Mouse (Mus musculus): ENCODE measurements around the gene Mlf2.

Mlf2 gene

DNA sequence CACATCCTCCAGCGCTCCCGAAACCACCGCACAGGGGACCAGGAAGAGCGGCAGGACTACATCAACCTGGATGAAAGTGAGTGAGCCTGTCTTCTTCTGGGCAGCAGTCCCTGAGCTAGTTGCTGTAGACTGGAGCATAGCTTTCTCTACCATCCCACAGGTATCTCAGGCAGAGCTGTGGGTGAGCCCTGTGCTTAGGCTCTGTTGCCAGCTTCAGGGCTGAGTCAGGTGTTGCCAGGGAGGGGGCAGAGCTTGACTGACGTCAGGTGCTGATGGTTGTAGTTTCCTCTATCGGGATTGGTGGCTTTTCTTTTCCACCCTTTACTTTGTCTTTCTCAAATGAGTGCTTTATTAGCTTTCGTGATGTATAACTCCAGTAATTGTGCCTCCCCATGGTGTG, 3.5 kb downstream of the Mlf2 start:
- no peak for DNase-seq (ENCODE audit: low read depth)

DNA sequence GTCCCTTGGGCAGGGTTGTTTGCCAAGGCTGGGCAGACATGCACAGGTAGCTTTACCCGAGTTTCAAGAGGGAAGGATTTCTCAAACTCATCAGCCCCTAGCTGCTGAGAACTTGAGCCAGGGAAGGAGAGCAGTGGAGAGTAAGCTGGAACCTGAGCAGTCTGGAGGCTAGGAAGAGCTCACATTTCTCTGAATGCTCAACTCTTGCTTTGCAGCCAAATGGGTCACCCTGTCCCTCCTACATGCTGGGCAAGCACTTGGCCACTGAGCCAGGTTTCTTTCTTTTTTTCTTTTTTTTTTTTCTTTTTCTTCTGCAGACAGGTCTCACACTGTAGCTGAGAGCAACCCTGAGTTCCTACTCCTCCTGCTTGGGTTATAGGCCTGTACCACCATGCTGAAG, 5.5 kb downstream of the Mlf2 start:
- DNase-seq (ENCODE audit: low read depth): no peak

DNA sequence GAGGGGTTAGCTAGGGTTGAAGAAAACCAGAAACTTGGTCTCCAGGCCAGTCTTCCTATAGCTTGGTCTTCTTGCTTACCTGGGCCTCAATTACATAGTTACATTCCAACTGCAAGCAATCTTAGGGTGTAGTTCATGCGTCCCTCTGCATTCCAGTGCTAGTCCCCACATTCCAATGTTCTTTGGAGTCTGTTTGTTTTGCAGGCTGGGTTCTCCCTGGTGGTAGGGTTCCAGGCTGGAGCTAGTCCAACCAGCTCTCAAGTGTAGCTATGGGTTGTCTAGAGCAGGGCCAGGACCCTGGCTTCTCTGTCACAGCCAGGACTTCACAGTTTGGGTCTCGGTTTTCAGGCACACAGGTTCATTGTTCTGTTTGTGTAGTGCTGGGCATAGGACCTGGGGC, 6.3 kb downstream of the Mlf2 start:
- no peak for DNase-seq (ENCODE audit: low read depth)

DNA sequence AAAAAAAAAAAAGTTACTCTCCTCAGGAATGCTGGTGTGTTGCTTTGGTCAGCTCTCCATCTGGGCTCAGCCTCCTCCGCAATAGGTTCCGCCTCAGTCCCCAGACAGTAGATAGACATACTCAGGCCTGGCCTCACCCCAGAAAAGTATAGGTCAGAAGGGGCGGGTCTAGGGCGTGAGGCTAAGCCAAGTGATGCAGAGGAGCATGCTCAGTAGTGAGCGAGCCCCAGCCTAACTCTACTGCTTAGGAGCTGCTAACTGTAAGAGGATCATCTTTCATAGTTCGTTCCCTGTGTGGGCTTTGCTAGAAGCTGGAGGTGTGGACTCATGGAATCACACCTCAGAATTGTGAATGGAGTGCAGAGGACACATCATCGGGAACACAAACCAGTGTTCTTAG, 7.4 kb downstream of the Mlf2 start:
- DNase-seq (ENCODE audit: low read depth): no peak

DNA sequence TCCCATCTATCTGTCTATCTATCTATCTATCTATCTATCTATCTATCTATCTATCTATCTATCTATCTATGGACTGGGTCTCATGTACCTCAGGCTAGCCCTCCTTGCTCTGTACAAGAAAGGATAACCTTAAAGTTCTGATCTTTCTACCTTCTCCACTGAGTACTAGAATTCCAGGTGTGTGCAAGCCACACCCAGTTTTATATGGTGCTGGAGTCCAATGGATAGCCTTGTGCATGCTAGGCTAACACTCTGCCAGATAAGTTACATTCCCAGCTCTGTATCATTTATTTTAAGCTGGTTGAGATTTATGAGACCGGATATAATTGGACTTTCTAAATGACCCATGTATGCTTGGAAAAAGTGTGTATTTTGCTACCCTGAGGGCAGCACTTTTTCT, 10.5 kb downstream of the Mlf2 start:
- DNase-seq (ENCODE audit: low read depth): no peak

DNA sequence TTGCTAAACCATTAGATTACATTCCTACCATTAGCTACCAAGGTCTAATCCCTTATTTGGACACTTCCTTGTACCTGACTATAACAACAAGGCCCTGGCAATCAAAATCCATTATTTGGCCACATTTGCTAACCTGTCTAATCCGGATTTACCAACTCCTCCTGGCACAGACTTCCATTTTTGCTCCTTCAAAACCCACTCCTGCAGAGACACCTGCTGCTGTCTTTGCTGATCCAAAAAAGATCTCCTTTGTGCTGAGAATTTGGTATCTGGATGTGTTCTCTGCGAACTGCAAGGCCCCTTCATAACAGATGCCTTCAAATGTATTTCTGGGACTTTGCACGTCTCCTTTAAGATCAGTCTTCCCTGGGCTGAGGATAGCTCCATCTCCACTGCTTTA, 12.3 kb downstream of the Mlf2 start:
- no peak for DNase-seq (ENCODE audit: low read depth)

DNA sequence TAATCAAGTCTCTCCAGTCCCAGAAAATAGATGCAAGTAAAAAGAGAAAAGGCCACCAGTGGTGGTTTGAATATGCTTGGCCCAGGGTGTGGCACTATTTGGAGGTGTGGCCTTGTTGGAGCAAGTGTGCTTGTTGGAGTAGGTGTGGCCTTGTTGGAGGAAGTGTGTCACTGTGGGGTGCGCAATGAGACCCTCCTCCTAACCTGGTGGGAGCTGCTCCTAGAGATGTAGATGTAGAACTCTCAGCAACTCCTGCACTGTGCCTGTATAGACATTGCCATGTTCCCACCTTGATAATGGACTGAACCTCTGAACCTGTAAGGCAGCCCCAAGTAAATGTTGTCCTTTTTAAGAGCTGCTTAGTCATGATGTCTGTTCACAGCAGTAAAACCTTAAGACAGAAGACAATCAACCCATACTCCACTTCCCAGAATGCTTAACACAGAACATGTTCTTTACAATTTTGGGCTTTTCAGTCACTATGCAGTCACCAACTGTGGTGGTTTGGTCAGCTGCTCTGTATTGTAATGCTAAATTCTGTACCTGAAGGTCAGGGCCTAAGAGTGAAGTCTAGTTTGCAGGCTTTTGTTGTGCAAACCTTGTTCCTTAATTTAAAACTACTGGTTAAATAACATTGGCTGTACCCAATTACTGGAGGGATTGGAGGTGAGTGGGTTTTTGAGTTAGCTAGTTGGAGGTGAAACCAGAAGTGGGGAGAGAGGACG, 23.0 kb downstream of the Mlf2 start:
- DNase-seq (ENCODE audit: low read depth): no peak

DNA sequence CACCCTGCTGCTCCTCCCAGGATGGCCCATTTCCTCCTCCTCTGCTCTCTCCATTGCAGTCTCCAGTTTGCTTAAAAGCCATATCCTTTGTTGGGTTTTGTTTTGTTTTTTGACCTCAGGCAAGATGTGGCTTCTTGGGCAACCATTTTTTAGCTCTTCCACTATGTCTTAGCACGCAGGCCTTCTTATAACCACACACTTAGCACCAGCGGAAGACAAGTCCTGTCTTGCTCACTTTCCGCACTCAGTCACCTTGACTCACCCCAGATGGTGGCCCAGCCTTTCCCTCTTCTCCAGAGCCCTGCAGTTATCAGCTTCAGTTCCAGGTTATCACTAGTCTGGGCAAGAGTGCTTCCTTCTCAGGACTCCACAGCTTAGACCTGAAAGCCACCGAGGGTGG, 24.0 kb downstream of the Mlf2 start:
- no peak for DNase-seq (ENCODE audit: low read depth)

DNA sequence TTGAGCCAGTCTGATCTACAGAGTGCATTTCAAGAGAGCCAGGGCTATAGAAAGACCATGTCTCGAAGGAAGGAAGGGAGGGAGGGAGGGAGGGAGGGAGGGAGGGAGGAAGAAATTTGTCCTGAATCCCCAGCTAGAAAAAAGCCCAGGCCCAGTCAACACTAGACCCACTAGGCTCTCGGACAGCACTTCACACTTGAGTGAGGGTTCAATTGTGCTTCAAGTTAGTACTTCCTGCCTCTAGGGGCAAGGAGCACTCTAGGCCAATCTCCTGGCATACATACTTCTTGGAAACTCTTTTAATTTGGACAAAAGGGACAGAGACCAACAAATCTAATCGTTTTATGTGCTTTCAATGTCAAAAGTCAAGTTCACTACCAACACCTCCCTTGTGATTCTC, 26.9 kb downstream of the Mlf2 start:
- no peak for DNase-seq (ENCODE audit: low read depth)

DNA sequence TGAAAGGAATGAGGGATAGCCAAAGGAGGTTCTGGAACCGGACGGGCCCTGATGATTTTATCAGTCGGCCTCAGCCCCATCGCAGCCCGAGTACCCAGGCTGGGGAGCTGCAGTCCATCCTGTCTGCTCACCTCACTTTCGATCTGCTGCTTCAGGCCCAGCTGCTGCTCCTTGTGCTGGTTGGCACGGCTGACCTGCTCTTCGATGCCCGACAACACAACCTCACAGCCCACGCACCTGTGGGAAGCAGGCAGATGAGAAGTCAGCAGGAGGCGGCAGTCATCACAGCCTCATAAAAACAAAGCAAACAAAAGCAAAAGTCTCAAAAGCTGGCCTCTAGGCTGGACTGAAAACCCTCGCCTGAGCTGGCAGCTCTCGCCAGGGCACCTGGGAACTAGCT, 28.8 kb downstream of the Mlf2 start:
- DNase-seq (ENCODE audit: low read depth): no peak

DNA sequence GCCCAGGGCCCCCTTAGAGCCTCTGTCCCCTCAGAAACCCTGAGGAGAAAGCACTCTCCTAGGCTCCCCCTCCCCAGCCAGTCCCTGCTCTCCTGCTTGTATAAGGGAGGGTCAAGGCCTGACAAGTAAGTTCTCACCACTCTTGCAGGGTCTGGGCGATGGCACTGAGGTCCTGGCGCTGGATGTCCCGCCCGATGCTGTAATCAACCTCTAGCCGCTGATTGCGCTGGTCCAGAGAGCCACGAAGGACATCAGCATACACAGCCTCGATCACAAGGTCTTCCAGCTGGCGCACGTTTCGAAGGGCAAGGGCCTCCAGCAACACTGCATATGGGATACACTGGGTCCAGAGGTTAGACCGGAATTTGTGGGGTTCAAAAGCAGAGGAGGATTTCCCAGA, 29.8 kb downstream of the Mlf2 start:
- DNase-seq (ENCODE audit: low read depth): no peak

DNA sequence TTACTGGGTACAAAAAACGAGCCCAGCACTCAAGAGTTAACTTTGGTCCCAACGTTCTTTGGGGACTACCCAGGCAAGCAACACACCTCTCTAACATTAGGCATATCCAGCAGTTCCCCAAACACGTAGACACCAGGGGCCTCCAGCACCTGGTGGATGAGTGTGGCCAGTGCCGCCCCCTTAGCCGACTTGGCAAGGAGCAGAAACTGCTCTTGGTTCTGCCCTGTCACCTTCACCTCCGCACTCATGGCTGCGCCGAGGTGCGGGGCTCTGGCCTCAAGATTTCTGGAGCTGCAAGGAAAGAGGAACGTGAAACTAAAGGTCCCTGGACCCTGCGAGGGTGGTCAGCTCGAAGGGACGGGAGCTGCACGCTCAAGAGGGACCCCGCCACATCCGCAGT, 33.5 kb downstream of the Mlf2 start:
- peak; percentile 19 for DNase-seq (ENCODE audit: low read depth)

DNA sequence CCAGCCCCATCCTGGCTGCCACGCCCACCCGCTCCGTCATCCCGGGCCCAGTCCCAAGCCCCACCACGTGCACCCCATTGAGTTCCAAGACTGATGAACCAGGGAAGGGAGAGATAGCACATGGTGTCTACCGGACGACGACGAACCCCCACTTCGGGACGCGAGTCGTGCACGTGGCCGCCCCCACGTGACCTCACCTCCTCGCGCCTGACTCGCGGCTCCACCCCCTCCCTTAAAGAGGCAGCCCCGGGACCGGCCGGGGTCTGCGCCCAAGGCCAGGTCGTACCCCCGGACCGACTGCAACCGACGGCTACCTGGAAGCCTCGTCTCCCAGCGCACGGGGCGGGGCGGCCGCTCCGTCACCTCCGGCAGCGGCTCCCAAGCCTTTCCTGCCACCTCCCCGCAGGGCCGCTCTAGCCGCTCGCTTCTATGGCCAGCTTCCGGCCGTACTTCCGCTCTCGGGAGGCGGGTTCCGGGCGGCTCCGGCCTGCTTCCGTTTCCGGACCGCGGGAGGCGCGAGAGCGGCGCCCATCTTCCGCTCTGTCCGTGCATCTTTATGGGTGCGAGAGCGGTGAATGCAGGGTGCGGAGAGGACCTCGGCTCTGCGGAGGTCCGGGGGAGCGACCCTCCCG, 34.0 kb downstream of the Mlf2 start, which contains the start of gene Cops7a:
TSS of gene Cops7a (minus strand) at position 451 of the 632 bp plus-strand sequence.
- DNase-seq (ENCODE audit: low read depth): peak; percentile 92

DNA sequence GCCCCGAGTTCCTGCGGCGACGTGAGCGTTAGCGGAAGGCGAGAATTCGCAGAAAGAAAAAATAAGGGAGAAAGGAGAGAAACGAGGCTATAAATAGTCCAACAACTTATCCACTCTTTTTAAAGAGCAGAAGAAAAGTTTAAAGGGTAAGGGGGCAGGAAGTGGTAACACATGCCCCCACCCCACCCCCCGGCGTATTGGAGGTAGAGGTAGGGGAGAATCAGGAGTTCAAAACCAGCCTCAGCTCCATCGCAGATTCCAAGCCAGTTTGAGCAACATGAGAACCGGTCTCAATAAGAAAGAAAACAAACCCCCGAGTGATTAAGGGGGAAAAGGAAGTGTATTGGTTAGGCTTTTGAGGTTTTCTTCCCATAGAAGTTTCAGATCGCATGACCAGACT, 34.6 kb downstream of the Mlf2 start:
- DNase-seq (ENCODE audit: low read depth): peak; percentile 23

DNA sequence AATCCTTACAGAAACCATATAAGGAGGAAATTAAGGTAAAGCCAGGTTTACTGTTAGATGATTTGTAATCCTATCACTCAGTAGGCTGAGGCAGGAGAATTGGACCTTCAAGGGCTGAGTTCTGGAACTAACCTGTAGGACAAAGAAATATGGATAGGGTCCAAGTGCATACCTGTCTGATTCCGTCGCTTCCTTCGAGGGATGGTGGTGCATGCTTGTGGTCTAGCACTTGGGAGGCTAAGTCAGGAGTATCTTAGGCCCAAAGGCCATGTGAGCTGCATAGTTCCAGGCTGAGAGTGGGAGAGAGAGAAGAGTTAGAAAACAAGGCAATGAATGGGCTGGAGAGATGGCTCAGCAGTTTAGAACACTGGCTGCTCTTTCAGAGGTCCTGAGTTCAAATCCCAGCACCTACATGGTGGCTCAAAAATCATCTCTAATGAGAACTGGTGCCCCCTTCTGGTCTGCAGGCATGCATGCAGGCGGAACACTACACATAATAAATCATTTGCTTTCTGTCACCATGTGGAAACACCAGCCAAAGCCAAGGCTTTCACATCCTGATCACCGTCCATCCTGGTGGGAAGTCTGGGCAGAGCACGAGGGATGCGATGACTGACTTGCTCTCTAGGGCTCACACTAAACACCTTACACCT, 35.4 kb downstream of the Mlf2 start:
- no peak for DNase-seq (ENCODE audit: low read depth)

DNA sequence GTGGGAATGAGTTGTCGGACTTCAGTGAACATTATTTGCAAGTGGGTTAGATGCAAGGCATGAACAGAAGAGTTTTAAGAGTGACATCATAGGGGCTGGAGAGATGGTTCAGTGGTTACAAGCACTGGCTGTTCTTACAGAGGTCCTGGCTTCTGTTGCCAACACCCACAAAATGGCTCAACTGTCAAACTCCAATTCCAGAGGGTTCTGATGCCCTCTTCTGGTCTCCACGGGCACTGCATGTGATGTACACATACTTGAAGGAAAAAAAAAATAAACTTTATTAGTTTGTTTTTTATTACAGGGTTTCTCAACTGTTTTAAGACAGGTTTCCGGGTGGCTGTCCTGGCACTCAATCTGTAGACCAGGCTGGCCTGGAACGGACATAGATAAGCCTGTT, 36.6 kb downstream of the Mlf2 start:
- DNase-seq (ENCODE audit: low read depth): peak; percentile 52

Data from c-Kit-positive CD71-positive TER-119-negative erythroid progenitor cells, embryonic 14.5 days (primary cell).